Mouse (Mus musculus) olfactory bulb, adult 2 months (tissue): Measurements from ENCODE around the gene Zdhhc17.

Experiments used
- CTCF ChIP-seq: fragments of 200-500 bp; IDR thresholded peaks from 2 replicates; pipeline ENCODE4 v1.5.1; 2012; ENCODE audit warnings: low read depth, mild to moderate bottlenecking, low read length, moderate library complexity; ENCODE audit not compliant: insufficient read depth
- POLR2A ChIP-seq: fragments of 200-500 bp; IDR thresholded peaks from 2 replicates; pipeline ENCODE4 v1.6.1; 2012; ENCODE audit warnings: mild to moderate bottlenecking, low read depth, low read length, moderate library complexity; ENCODE audit not compliant: insufficient read depth

DNA sequence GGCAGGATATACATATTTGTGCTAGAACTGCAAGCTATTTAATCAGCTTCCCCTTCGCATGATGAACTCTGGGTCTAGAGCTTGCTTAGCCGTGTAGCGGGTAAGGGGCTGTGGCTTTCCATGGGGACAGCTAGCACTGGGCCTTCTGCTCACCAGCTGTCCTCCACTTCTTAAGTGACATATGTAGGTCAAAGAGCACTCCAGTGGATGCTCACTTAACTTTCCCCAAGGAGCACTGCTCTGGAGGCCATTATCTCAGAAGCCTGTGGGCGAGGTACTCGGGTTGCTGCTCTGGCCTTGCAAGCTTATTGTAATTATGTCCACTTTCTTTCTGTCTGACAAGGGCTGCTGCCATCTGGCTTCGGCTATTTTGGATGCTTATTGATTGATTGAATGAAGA, 16.2 kb upstream of the Zdhhc17 start:
- no peak for TF ChIP-seq POLR2A
- no peak for TF ChIP-seq CTCF
